Mouse (Mus musculus): ENCODE measurements around the gene Lrpap1.
A peak's percentile ranks its signal among the peaks of the same experiment; 100 is the strongest.

DNA sequence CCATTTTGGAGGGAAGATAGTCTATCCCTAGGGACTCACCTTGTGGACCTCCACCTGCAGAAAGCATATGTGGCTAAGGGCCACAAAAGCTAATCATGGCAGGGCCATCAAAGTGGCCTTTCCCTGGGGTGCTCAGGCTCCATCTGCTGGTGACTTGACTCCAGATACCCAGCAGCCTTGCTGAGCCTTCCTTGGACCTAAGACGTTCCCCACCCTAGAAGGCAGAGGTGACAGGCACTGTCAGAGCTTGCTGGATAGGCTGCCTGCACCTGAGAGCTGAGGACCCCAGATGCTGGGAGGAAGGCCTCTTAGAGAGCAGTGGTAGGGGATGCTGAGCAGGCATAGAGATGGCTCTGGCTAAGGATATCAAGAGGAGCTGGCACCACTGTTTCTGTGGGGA, 25.7 kb upstream of the Lrpap1 start:
- TF ChIP-seq POLR2A (IDR thresholded peaks at IDR 0.05; ENCODE audit: extremely low read depth, insufficient read depth, low read length) (no peak), CTCF (IDR thresholded peaks at IDR 0.05; ENCODE audit: extremely low read depth, insufficient read depth, low read length) (peak; percentile 34)
